Mouse (Mus musculus) midbrain, embryonic 11.5 days (tissue): Measurements from ENCODE around the gene Ankrd13d. TPM values are rescaled to one million over a fixed set of nuclear protein-coding genes. Genes with fewer than 3 reads are reported as not detected.

Experiments
- ATAC-seq: fragments of 200-750 bp; cut with Nextera tagmentation; 2 replicates; pipeline ENCODE4 v1.8.0; 2017; ENCODE audit warnings: moderate TSS enrichment, moderate library complexity; ENCODE audit not compliant: low FRiP score
- DNase-seq: peaks from one replicate; pipeline ENCODE4 v3.0.0; 2015; ENCODE audit warnings: low spot score; ENCODE audit errors: missing footprints
- H3K27ac ChIP-seq: fragments of 300-500 bp; sonication (generic); 2 replicates; pipeline ENCODE4 v1.5.1; 2014; ENCODE audit warnings: low read depth, low read length
- H3K27me3 ChIP-seq: fragments of 300-500 bp; sonication (generic); 2 replicates; pipeline ENCODE4 v1.6.1; 2014; ENCODE audit warnings: mild to moderate bottlenecking, low read length, moderate library complexity, mixed read lengths; ENCODE audit not compliant: control insufficient read depth, insufficient read depth
- H3K36me3 ChIP-seq: fragments of 300-500 bp; sonication (generic); 2 replicates; pipeline ENCODE4 v1.6.1; 2014; ENCODE audit warnings: mild to moderate bottlenecking, low read length, moderate library complexity, mixed read lengths; ENCODE audit not compliant: control insufficient read depth, insufficient read depth
- H3K4me1 ChIP-seq: fragments of 300-500 bp; sonication (generic); 2 replicates; pipeline ENCODE4 v1.6.1; 2014; ENCODE audit warnings: low read length; ENCODE audit not compliant: control insufficient read depth, insufficient read depth
- H3K4me2 ChIP-seq: fragments of 300-500 bp; sonication (generic); 2 replicates; pipeline ENCODE4 v1.6.1; 2014; ENCODE audit warnings: mild to moderate bottlenecking, moderate library complexity
- H3K4me3 ChIP-seq: fragments of 300-500 bp; sonication (generic); 2 replicates; pipeline ENCODE4 v1.5.1; 2014; ENCODE audit warnings: low read depth, low read length
- H3K9ac ChIP-seq: fragments of 300-500 bp; sonication (generic); 2 replicates; pipeline ENCODE4 v1.6.1; 2014; ENCODE audit warnings: low read length
- H3K9me3 ChIP-seq: fragments of 300-500 bp; sonication (generic); 2 replicates; pipeline ENCODE4 v1.6.1; 2016; ENCODE audit warnings: low read length; ENCODE audit not compliant: control insufficient read depth
- WGBS: fragments of 180-500 bp; shearing (Covaris S2); extraction: QIAGEN DNeasy Blood & Tissue Kit; methylation state at CpG from one replicate; pipeline ENCODE4 v1.1.7; 2014; 5-methylcytosine and 5-hydroxymethylcytosine counted together
- microRNA-seq: library from miRNA; unstranded; fragments of <30 nt; microRNA quantifications from one replicate; pipeline ENCODE4, GENCODE M21; 2017
- polyA plus RNA-seq: library from polyadenylated mRNA; unstranded; fragments of >200 nt; fragmentation: Nextera tagmentation; extraction: Ambion mirVana; gene quantifications from 2 replicates; pipeline ENCODE4 v1.2.1, GENCODE M21; 2014

Ankrd13d gene
- polyA plus RNA-seq, 1 experiment from 2014 or later: 8.5 TPM

GRCm38 (mm10) chr19:4227894-4228678 is 54.9 kb downstream of the Ankrd13d start:
- Histone ChIP-seq H3K36me3 (no peaks in the 10 kb centered on the region), H3K27ac (no peak overlapping the region), H3K4me2 (no peak overlapping the region), H3K4me3 (no peak overlapping the region), H3K9ac (no peak overlapping the region), H3K9me3 (no peaks in the 10 kb centered on the region), H3K27me3 (peaks cover 3% of the 10 kb centered on the region; the same call in 1 of the 2 replicates), H3K4me1 (peaks cover 9% of the 10 kb centered on the region)
- 0 out of 2 replicates have a peak, but pooled peaks have one; percentile 18 for ATAC-seq
- peak; percentile 97 for DNase-seq
- 20% methylated on average over 8 of the region's 8 CpGs for WGBS

- 71% methylated on average over 5 of the region's 5 CpGs for WGBS
Measured at GRCm38 (mm10) chr19:4227446-4227845, 55.5 kb downstream of the Ankrd13d start.

GRCm38 (mm10) chr19:4226779-4227178 is 56.2 kb downstream of the Ankrd13d start:
- 91% methylated on average over 7 of the region's 7 CpGs for WGBS
- no peaks in the 10 kb centered on the region for H3K36me3 ChIP-seq
- no peaks in the 10 kb centered on the region for H3K9me3 ChIP-seq
- no peak overlapping the region for H3K27ac ChIP-seq
- ATAC-seq (no peak), DNase-seq (peak; percentile 1)
- H3K27me3 ChIP-seq: peaks cover 3% of the 10 kb centered on the region; the same call in 1 of the 2 replicates
- H3K9ac ChIP-seq: no peak overlapping the region
- peaks cover 4% of the 10 kb centered on the region for H3K4me1 ChIP-seq
- no peak overlapping the region for H3K4me2 ChIP-seq
- H3K4me3 ChIP-seq: no peak overlapping the region

More at GRCm38 (mm10) chr19:4227446-4227845, 55.5 kb downstream of the Ankrd13d start:
- H3K4me1 ChIP-seq: peaks cover 7% of the 10 kb centered on the region
- no peaks in the 10 kb centered on the region for H3K36me3 ChIP-seq
- no peak overlapping the region for H3K4me3 ChIP-seq
- ATAC-seq: no peak
- H3K9ac ChIP-seq: no peak overlapping the region
- H3K27me3 ChIP-seq: peaks cover 3% of the 10 kb centered on the region; the same call in 1 of the 2 replicates
- no peak overlapping the region for H3K27ac ChIP-seq
- no peak overlapping the region for H3K4me2 ChIP-seq
- no peaks in the 10 kb centered on the region for H3K9me3 ChIP-seq
- DNase-seq: no peak

- DNase-seq (peak; percentile 37), ATAC-seq (no peak)
- Histone ChIP-seq H3K9ac (no peak overlapping the region), H3K4me2 (no peak overlapping the region), H3K27me3 (no peaks in the 10 kb centered on the region; the same call in 1 of the 2 replicates), H3K36me3 (no peaks in the 10 kb centered on the region), H3K4me1 (no peaks in the 10 kb centered on the region), H3K4me3 (no peak overlapping the region), H3K27ac (no peak overlapping the region), H3K9me3 (no peaks in the 10 kb centered on the region)
- 88% methylated on average over 11 of the region's 11 CpGs for WGBS
Measured at GRCm38 (mm10) chr19:4222165-4222564, 60.8 kb downstream of the Ankrd13d start.

- ATAC-seq (no peak), DNase-seq (no peak)
- no peak overlapping the region for H3K4me2 ChIP-seq
- H3K36me3 ChIP-seq: no peaks in the 10 kb centered on the region
- no peak overlapping the region for H3K4me3 ChIP-seq
- WGBS: 48% methylated on average over 14 of the region's 14 CpGs
- H3K9me3 ChIP-seq: no peaks in the 10 kb centered on the region
- H3K9ac ChIP-seq: no peak overlapping the region
- H3K27me3 ChIP-seq: peaks cover 10% of the 10 kb centered on the region
- 0 out of 2 replicates have a peak, but pooled peaks cover 1% of the 10 kb centered on the region for H3K4me1 ChIP-seq
- H3K27ac ChIP-seq: no peak overlapping the region
Measured at GRCm38 (mm10) chr19:4220957-4221743, 61.8 kb downstream of the Ankrd13d start.

- no peak overlapping the region for H3K4me3 ChIP-seq
- no peak overlapping the region for H3K9ac ChIP-seq
- no peaks in the 10 kb centered on the region for H3K9me3 ChIP-seq
- peaks cover 16% of the 10 kb centered on the region for H3K27me3 ChIP-seq
- ATAC-seq: no peak
- no peak for DNase-seq
- 49% methylated on average over 4 of the region's 4 CpGs for WGBS
- no peaks in the 10 kb centered on the region for H3K36me3 ChIP-seq
- no peak overlapping the region for H3K27ac ChIP-seq
- H3K4me2 ChIP-seq: no peak overlapping the region
- 0 out of 2 replicates have a peak, but pooled peaks cover 2% of the 10 kb centered on the region for H3K4me1 ChIP-seq
Measured at GRCm38 (mm10) chr19:4220416-4220815, 62.5 kb downstream of the Ankrd13d start.

Small RNA genes within 50 kb of the gene (microRNA-seq; reads per million reads assigned to microRNA genes)
- 0.57 reads per million for gene Mir6985

Other genes starting within 250 kb of the Ankrd13d start
- 337 and 342 TPM in 2 replicates for gene Gstp1, start 245.2 kb downstream of the Ankrd13d start, polyA plus RNA-seq
- gene Gstp2, start 237.1 kb downstream of the Ankrd13d start, polyA plus RNA-seq: 1.1 and 3.8 TPM in 2 replicates
- not detected in 2 replicates for gene Gstp3, start 223.6 kb downstream of the Ankrd13d start, polyA plus RNA-seq
- gene Cabp2, start 201.6 kb downstream of the Ankrd13d start, polyA plus RNA-seq: not detected in 2 replicates
- 60.8 and 73.5 TPM in 2 replicates for gene Cdk2ap2, start 186.0 kb downstream of the Ankrd13d start, polyA plus RNA-seq
- 11.2 and 11.3 TPM in 2 replicates for gene Pitpnm1, start 183.1 kb downstream of the Ankrd13d start, polyA plus RNA-seq
- 54.9 and 58.9 TPM in 2 replicates for gene Aip, start 157.3 kb downstream of the Ankrd13d start, polyA plus RNA-seq
- gene Gpr152, start 143.3 kb downstream of the Ankrd13d start, polyA plus RNA-seq: not detected in 2 replicates
- gene Cabp4, start 139.1 kb downstream of the Ankrd13d start, polyA plus RNA-seq: 0.11 TPM in 1 of 2 replicates, not detected in the other
- gene Coro1b, start 134.5 kb downstream of the Ankrd13d start, polyA plus RNA-seq: 105 and 127 TPM in 2 replicates
- gene Ptprcap, start 129.5 kb downstream of the Ankrd13d start, polyA plus RNA-seq: 0.75 and 1.7 TPM in 2 replicates
- gene Rps6kb2, start 119.8 kb downstream of the Ankrd13d start, polyA plus RNA-seq: 35.4 and 46.8 TPM in 2 replicates
- 2.5 and 2.9 TPM in 2 replicates for gene Carns1, start 107.7 kb downstream of the Ankrd13d start, polyA plus RNA-seq
- 0.29 and 1.5 TPM in 2 replicates for gene Tbc1d10c, start 91.9 kb downstream of the Ankrd13d start, polyA plus RNA-seq
- gene Ppp1ca, start 91.1 kb downstream of the Ankrd13d start, polyA plus RNA-seq: 874 and 929 TPM in 2 replicates
- 42.4 and 43.5 TPM in 2 replicates for gene Rad9a, start 81.5 kb downstream of the Ankrd13d start, polyA plus RNA-seq
- gene Clcf1, start 68.9 kb downstream of the Ankrd13d start, polyA plus RNA-seq: 0.31 and 0.32 TPM in 2 replicates
- not detected in 2 replicates for gene AC109138.7, start 68.8 kb downstream of the Ankrd13d start, polyA plus RNA-seq
- gene Pold4, start 51.2 kb downstream of the Ankrd13d start, polyA plus RNA-seq: 12.2 and 12.6 TPM in 2 replicates
- gene Ssh3, start 14.0 kb downstream of the Ankrd13d start, polyA plus RNA-seq: 2.1 and 2.3 TPM in 2 replicates
- gene Grk2, start 23.1 kb upstream of the Ankrd13d start, polyA plus RNA-seq: 13.2 and 16.5 TPM in 2 replicates
- 34.9 and 42.0 TPM in 2 replicates for gene Kdm2a, start 115.1 kb upstream of the Ankrd13d start, polyA plus RNA-seq
- gene Rhod, start 156.3 kb upstream of the Ankrd13d start, polyA plus RNA-seq: 10.9 and 11.1 TPM in 2 replicates
- 0.62 and 1.0 TPM in 2 replicates for gene Syt12, start 194.3 kb upstream of the Ankrd13d start, polyA plus RNA-seq
- not detected in 2 replicates for gene 2010003K11Rik, start 215.4 kb upstream of the Ankrd13d start, polyA plus RNA-seq
- gene Pcx, start 227.3 kb upstream of the Ankrd13d start, polyA plus RNA-seq: 13.8 and 14.0 TPM in 2 replicates